Mouse (Mus musculus) intestine, embryonic 15.5 days (tissue): Measurements from ENCODE around the gene Ino80e. TPM values are rescaled to one million over a fixed set of nuclear protein-coding genes. Genes with fewer than 3 reads are reported as not detected.
A peak's percentile ranks its signal among the peaks of the same experiment; 100 is the strongest.

Experiments
- ATAC-seq: fragments of 200-750 bp; cut with Nextera tagmentation; 2 replicates; pipeline ENCODE4 v1.8.0; 2017; ENCODE audit warnings: moderate TSS enrichment, moderate library complexity
- H3K27ac ChIP-seq: fragments of 300-500 bp; sonication (generic); 2 replicates; pipeline ENCODE4 v1.5.1; 2015; ENCODE audit warnings: mild to moderate bottlenecking, inconsistent platforms
- H3K27me3 ChIP-seq: fragments of 300-500 bp; sonication (generic); replicated peaks from 2 replicates; pipeline ENCODE4 v1.6.1; 2015; ENCODE audit warnings: inconsistent platforms
- H3K36me3 ChIP-seq: fragments of 300-500 bp; sonication (generic); 2 replicates; pipeline ENCODE4 v1.6.1; 2015; ENCODE audit warnings: inconsistent platforms
- H3K4me1 ChIP-seq: fragments of 300-500 bp; sonication (generic); replicated peaks from 2 replicates; pipeline ENCODE4 v1.6.1; 2015; ENCODE audit warnings: inconsistent platforms
- H3K4me2 ChIP-seq: fragments of 300-500 bp; sonication (generic); replicated peaks from 2 replicates; pipeline ENCODE4 v1.6.1; 2015; ENCODE audit warnings: mild to moderate bottlenecking, inconsistent platforms
- H3K4me3 ChIP-seq: fragments of 300-500 bp; sonication (generic); replicated peaks from 2 replicates; pipeline ENCODE4 v1.5.1; 2015; ENCODE audit warnings: inconsistent platforms
- H3K9ac ChIP-seq: fragments of 300-500 bp; sonication (generic); 2 replicates; pipeline ENCODE4 v1.6.1; 2015; ENCODE audit warnings: inconsistent platforms
- H3K9me3 ChIP-seq: fragments of 300-500 bp; sonication (generic); 2 replicates; pipeline ENCODE4 v1.6.1; 2016; ENCODE audit warnings: inconsistent platforms
- WGBS: fragments of 180-500 bp; shearing (Covaris S2); methylation state at CpG from one replicate; pipeline ENCODE4 v1.1.7; 2015; 5-methylcytosine and 5-hydroxymethylcytosine counted together
- polyA plus RNA-seq: library from polyadenylated mRNA; unstranded; fragments of >200 nt; fragmentation: Nextera tagmentation; extraction: Ambion mirVana; gene quantifications from 2 replicates; pipeline ENCODE4 v1.2.1, GENCODE M21; 2015

Gene Ino80e
- polyA plus RNA-seq, 1 experiment from 2014 or later, result 65.9 TPM

- no peak overlapping the region for H3K27ac ChIP-seq
- ATAC-seq, result peak; percentile 58; the same call in 1 of the 2 replicates
- H3K9ac ChIP-seq, result 0 out of 2 replicates have a peak overlapping the region, but pooled peaks have one; percentile 38
- H3K4me2 ChIP-seq, result peak overlapping the region; percentile 58
- 2% methylated on average over 16 of the region's 19 CpGs for WGBS
- peaks cover 32% of the 10 kb centered on the region for H3K27me3 ChIP-seq
- H3K4me1 ChIP-seq, result peaks cover 5% of the 10 kb centered on the region; the same call in 1 of the 2 replicates
- H3K4me3 ChIP-seq, result peak overlapping the region; percentile 21; the same call in 1 of the 2 replicates
- H3K36me3 ChIP-seq, result no peaks in the 10 kb centered on the region
- H3K9me3 ChIP-seq, result no peaks in the 10 kb centered on the region
These were observed 38.9 kb downstream of the Ino80e start for GRCm38 (mm10) chr7:126823202-126823711.

- peak overlapping the region; percentile 58 for H3K4me2 ChIP-seq
- no peaks in the 10 kb centered on the region for H3K9me3 ChIP-seq
- peaks cover 5% of the 10 kb centered on the region; the same call in 1 of the 2 replicates for H3K4me1 ChIP-seq
- H3K27me3 ChIP-seq, result peaks cover 32% of the 10 kb centered on the region
- no peak overlapping the region for H3K4me3 ChIP-seq
- H3K27ac ChIP-seq, result 0 out of 2 replicates have a peak overlapping the region, but pooled peaks have one; percentile 17
- no peaks in the 10 kb centered on the region for H3K36me3 ChIP-seq
- ATAC-seq, result no peak
- H3K9ac ChIP-seq, result 0 out of 2 replicates have a peak overlapping the region, but pooled peaks have one; percentile 3
- 19% methylated on average over 9 of the region's 9 CpGs for WGBS
These were observed 39.4 kb downstream of the Ino80e start for GRCm38 (mm10) chr7:126822741-126823140.

- Histone ChIP-seq H3K4me3 (no peak overlapping the region), H3K36me3 (no peaks in the 10 kb centered on the region), H3K9ac (0 out of 2 replicates have a peak overlapping the region, but pooled peaks have one; percentile 3), H3K27me3 (peaks cover 32% of the 10 kb centered on the region), H3K4me1 (peaks cover 5% of the 10 kb centered on the region; the same call in 1 of the 2 replicates), H3K4me2 (no peak overlapping the region), H3K9me3 (no peaks in the 10 kb centered on the region), H3K27ac (no peak overlapping the region)
- peak; percentile 53 for ATAC-seq
- WGBS, result 24% methylated on average over 7 of the region's 7 CpGs
These were observed 40.2 kb downstream of the Ino80e start for GRCm38 (mm10) chr7:126821835-126822511.

GRCm38 (mm10) chr7:126818818-126819217 is 43.4 kb downstream of the Ino80e start:
- Histone ChIP-seq H3K9me3 (no peaks in the 10 kb centered on the region), H3K27ac (no peak overlapping the region), H3K9ac (no peak overlapping the region), H3K27me3 (peaks cover 13% of the 10 kb centered on the region), H3K4me2 (no peak overlapping the region), H3K4me1 (peaks cover 5% of the 10 kb centered on the region; the same call in 1 of the 2 replicates), H3K4me3 (no peak overlapping the region), H3K36me3 (no peaks in the 10 kb centered on the region)
- 52% methylated on average over 1 of the region's 1 CpGs for WGBS
- ATAC-seq, result no peak

GRCm38 (mm10) chr7:126817595-126817994 is 44.6 kb downstream of the Ino80e start:
- no peak overlapping the region for H3K4me2 ChIP-seq
- H3K4me1 ChIP-seq, result no peaks in the 10 kb centered on the region
- WGBS, result 83% methylated on average over 7 of the region's 7 CpGs
- no peaks in the 10 kb centered on the region for H3K9me3 ChIP-seq
- H3K27ac ChIP-seq, result no peak overlapping the region
- H3K4me3 ChIP-seq, result no peak overlapping the region
- peaks cover 5% of the 10 kb centered on the region; the same call in 1 of the 2 replicates for H3K27me3 ChIP-seq
- ATAC-seq, result no peak
- no peaks in the 10 kb centered on the region for H3K36me3 ChIP-seq
- H3K9ac ChIP-seq, result no peak overlapping the region

- 85% methylated on average over 8 of the region's 8 CpGs for WGBS
- H3K4me2 ChIP-seq, result no peak overlapping the region
- no peak overlapping the region for H3K9ac ChIP-seq
- H3K36me3 ChIP-seq, result no peaks in the 10 kb centered on the region
- H3K27me3 ChIP-seq, result no peaks in the 10 kb centered on the region
- no peak overlapping the region for H3K27ac ChIP-seq
- no peaks in the 10 kb centered on the region for H3K4me1 ChIP-seq
- H3K4me3 ChIP-seq, result no peak overlapping the region
- no peak for ATAC-seq
- no peaks in the 10 kb centered on the region for H3K9me3 ChIP-seq
These were observed 45.7 kb downstream of the Ino80e start for GRCm38 (mm10) chr7:126816494-126816893.

- H3K4me2 ChIP-seq, result no peak overlapping the region
- H3K27ac ChIP-seq, result no peak overlapping the region
- H3K27me3 ChIP-seq, result no peaks in the 10 kb centered on the region
- no peaks in the 10 kb centered on the region for H3K36me3 ChIP-seq
- ATAC-seq, result no peak
- 60% methylated on average over 8 of the region's 8 CpGs for WGBS
- no peak overlapping the region for H3K4me3 ChIP-seq
- no peaks in the 10 kb centered on the region for H3K4me1 ChIP-seq
- H3K9me3 ChIP-seq, result no peaks in the 10 kb centered on the region
- H3K9ac ChIP-seq, result no peak overlapping the region
These were observed 46.4 kb downstream of the Ino80e start for GRCm38 (mm10) chr7:126815726-126816222.

GRCm38 (mm10) chr7:126809723-126810369 is 52.3 kb downstream of the Ino80e start:
- no peak overlapping the region for H3K27ac ChIP-seq
- no peaks in the 10 kb centered on the region for H3K9me3 ChIP-seq
- H3K4me3 ChIP-seq, result no peak overlapping the region
- H3K27me3 ChIP-seq, result no peaks in the 10 kb centered on the region
- peak overlapping the region; percentile 85 for H3K4me2 ChIP-seq
- 52% methylated on average over 5 of the region's 5 CpGs for WGBS
- ATAC-seq, result no peak
- H3K36me3 ChIP-seq, result no peaks in the 10 kb centered on the region
- H3K4me1 ChIP-seq, result peaks cover 15% of the 10 kb centered on the region
- no peak overlapping the region for H3K9ac ChIP-seq

GRCm38 (mm10) chr7:126808703-126809455 is 53.3 kb downstream of the Ino80e start:
- under 1% methylated on average over 43 of the region's 43 CpGs for WGBS

GRCm38 (mm10) chr7:126807405-126807804 is 54.8 kb downstream of the Ino80e start:
- 65% methylated on average over 4 of the region's 4 CpGs for WGBS
- Histone ChIP-seq H3K36me3 (0 out of 2 replicates have a peak, but pooled peaks cover 2% of the 10 kb centered on the region), H3K27ac (no peak overlapping the region), H3K9ac (no peak overlapping the region), H3K4me3 (no peak overlapping the region), H3K4me1 (peaks cover 15% of the 10 kb centered on the region), H3K27me3 (no peaks in the 10 kb centered on the region), H3K9me3 (no peaks in the 10 kb centered on the region), H3K4me2 (peak overlapping the region; percentile 85)
- no peak for ATAC-seq

More at GRCm38 (mm10) chr7:126808703-126809455, 53.3 kb downstream of the Ino80e start:
- H3K36me3 ChIP-seq, result 0 out of 2 replicates have a peak, but pooled peaks cover 2% of the 10 kb centered on the region
- H3K9ac ChIP-seq, result peak overlapping the region; percentile 76
- peak overlapping the region; percentile 74 for H3K27ac ChIP-seq
- H3K4me3 ChIP-seq, result peak overlapping the region; percentile 63
- peak; percentile 95 for ATAC-seq
- H3K4me1 ChIP-seq, result peaks cover 15% of the 10 kb centered on the region
- H3K27me3 ChIP-seq, result no peaks in the 10 kb centered on the region
- peak overlapping the region; percentile 85 for H3K4me2 ChIP-seq
- no peaks in the 10 kb centered on the region for H3K9me3 ChIP-seq

- Histone ChIP-seq H3K27ac (no peak overlapping the region), H3K9ac (no peak overlapping the region), H3K4me2 (no peak overlapping the region), H3K27me3 (no peaks in the 10 kb centered on the region), H3K4me1 (peaks cover 15% of the 10 kb centered on the region), H3K36me3 (0 out of 2 replicates have a peak, but pooled peaks cover 2% of the 10 kb centered on the region), H3K9me3 (no peaks in the 10 kb centered on the region), H3K4me3 (no peak overlapping the region)
- ATAC-seq, result no peak
- 66% methylated on average over 6 of the region's 6 CpGs for WGBS
These were observed 55.2 kb downstream of the Ino80e start for GRCm38 (mm10) chr7:126806956-126807355.
